Mouse (Mus musculus): Measurements from ENCODE around the gene 5730455P16Rik. TPM values are rescaled to one million over a fixed set of nuclear protein-coding genes. Genes with fewer than 3 reads are reported as not detected.
"Not testable (repeated sequence)": the region's sequence is repeated elsewhere in the genome, so short reads cannot be mapped to it uniquely, and the experiment has no call there.

Gene 5730455P16Rik
- polyA plus RNA-seq, 1 experiment from 2014 or later: 6.6 TPM

DNA sequence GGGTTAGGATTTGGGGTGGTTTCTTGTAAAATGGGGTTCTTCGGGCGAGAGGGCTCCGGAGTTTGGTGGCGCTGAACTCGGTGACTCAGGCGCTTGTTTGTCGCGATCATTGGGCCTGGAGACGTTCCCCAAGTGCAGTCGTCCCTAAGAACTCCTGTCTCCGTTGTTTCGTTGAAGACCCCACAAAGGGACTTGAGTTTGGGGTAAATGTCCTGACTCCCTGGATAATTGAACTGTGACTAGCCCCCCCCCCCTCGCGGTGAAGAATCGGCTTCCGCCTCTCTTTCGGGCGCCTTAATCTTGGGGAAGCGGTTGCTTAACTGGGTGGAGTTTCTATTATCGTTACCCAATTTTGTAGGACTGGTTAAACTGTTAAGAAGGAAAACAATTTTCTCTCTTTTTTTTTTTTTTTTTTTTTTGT lies 5.8 kb upstream of the 5730455P16Rik start:
- no peaks in the 10 kb centered on the region for H3K9me3 ChIP-seq (ENCODE audit: low read length)
- H3K4me3 ChIP-seq (ENCODE audit: low read depth, low read length): peak overlapping the region; percentile 99
- ATAC-seq: peak; percentile 45
- peak overlapping the region; percentile 100 for H3K9ac ChIP-seq (replicated peaks)
- peaks cover 22% of the 10 kb centered on the region for H3K4me1 ChIP-seq (ENCODE audit: insufficient read depth)
- under 1% methylated on average over 20 of the region's 20 CpGs for WGBS (ENCODE audit: insufficient replicate concordance)
- DNase-seq: peak; percentile 82
- TF ChIP-seq CTCF (IDR thresholded peaks at IDR 0.05; ENCODE audit: low read depth) (no peak), EP300 (IDR thresholded peaks at IDR 0.05; ENCODE audit: low read depth) (peak; percentile 82; the same call in 1 of the 2 replicates)
- peak overlapping the region; percentile 98 for H3K27ac ChIP-seq (ENCODE audit: low read depth)
- no peaks in the 10 kb centered on the region for H3K27me3 ChIP-seq (ENCODE audit: insufficient read depth, low read length)
- peaks cover 26% of the 10 kb centered on the region for H3K36me3 ChIP-seq (replicated peaks; ENCODE audit: insufficient read depth, low read length)
- H3K4me2 ChIP-seq (ENCODE audit: low read depth, low read length): peak overlapping the region; percentile 76

DNA sequence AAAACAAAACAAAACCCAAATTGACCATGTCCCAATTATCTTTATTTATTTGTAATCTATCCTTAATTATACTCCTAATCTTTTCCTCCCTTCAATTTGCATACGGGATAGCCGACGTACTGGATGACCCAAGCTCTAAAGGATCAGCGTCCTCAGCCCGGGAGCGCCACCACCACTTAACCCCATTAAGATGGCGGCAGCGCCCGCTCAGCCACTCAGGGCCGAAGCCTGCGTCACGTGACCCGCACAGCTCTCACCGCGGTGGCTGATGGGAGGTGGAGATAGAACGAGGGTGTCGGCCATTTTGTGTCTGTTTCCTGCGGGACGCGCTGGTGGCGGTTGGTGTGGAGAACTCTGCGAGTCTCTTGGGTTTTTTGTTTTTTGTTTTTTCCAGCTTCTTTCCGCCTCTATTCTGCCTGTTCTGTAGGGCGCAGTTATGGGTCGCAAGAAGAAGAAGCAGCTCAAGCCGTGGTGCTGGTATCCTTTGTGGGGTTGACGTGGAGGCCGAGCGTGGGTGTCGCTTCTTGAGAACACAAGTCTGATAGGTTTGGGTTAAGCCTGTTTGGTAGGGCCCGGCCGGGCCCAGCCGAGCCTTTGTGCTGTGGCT lies 5.3 kb upstream of the 5730455P16Rik start, which contains the start of gene Zfp207:
TSS of gene Zfp207 (plus strand) at position 261 of the 607 bp plus-strand sequence.
- no peaks in the 10 kb centered on the region for H3K9me3 ChIP-seq (ENCODE audit: low read length)
- DNase-seq (peak; percentile 98), ATAC-seq (peak; percentile 94)
- peak within 1 kb of the TSS; percentile 76 for H3K4me2 ChIP-seq (ENCODE audit: low read depth, low read length)
- TF ChIP-seq CTCF (IDR thresholded peaks at IDR 0.05; ENCODE audit: low read depth) (0 out of 2 replicates have a peak, but pooled peaks have one; percentile 15), EP300 (IDR thresholded peaks at IDR 0.05; ENCODE audit: low read depth) (no peak)
- under 1% methylated on average over 33 of the region's 33 CpGs for WGBS (ENCODE audit: insufficient replicate concordance)
- H3K27ac ChIP-seq (ENCODE audit: low read depth): peak within 1 kb of the TSS; percentile 98
- peak within 1 kb of the TSS; percentile 99 for H3K4me3 ChIP-seq (ENCODE audit: low read depth, low read length)
- peaks cover 26% of the 10 kb centered on the region for H3K4me1 ChIP-seq (ENCODE audit: insufficient read depth)
- H3K36me3 ChIP-seq (replicated peaks; ENCODE audit: insufficient read depth, low read length): peaks cover 21% of the 10 kb centered on the region
- peak within 1 kb of the TSS; percentile 100 for H3K9ac ChIP-seq (replicated peaks)
- no peaks in the 10 kb centered on the region for H3K27me3 ChIP-seq (ENCODE audit: insufficient read depth, low read length)

DNA sequence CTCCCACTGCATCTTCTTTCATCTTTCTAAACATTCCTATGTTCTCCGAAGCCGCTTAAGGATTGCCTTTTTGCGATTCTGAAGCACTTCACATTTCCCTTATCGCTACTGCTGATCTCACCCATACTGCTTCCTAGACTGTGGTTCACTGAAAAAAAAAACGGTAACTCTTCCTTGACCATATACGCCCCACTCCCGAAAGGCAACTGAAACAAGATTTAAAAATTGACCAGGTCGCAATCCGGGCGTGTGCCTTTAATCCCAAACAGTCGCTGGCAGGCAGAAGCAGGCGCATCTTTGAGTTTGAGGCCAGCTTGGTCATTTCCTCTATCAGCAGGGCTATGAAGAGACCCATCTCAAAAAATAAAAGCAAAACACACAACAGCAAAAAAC lies 4.8 kb upstream of the 5730455P16Rik start:
- Histone ChIP-seq H3K27me3 (ENCODE audit: insufficient read depth, low read length) (no peaks in the 10 kb centered on the region), H3K9ac (replicated peaks) (peak overlapping the region; percentile 100), H3K27ac (ENCODE audit: low read depth) (peak overlapping the region; percentile 98), H3K4me2 (ENCODE audit: low read depth, low read length) (peak overlapping the region; percentile 71), H3K4me3 (ENCODE audit: low read depth, low read length) (peak overlapping the region; percentile 99), H3K9me3 (ENCODE audit: low read length) (no peaks in the 10 kb centered on the region), H3K36me3 (replicated peaks; ENCODE audit: insufficient read depth, low read length) (peaks cover 16% of the 10 kb centered on the region), H3K4me1 (ENCODE audit: insufficient read depth) (peaks cover 26% of the 10 kb centered on the region)
- under 1% methylated on average over 12 of the region's 12 CpGs for WGBS (ENCODE audit: insufficient replicate concordance)
- ATAC-seq (peak; percentile 36), DNase-seq (peak; percentile 52)
- TF ChIP-seq CTCF (IDR thresholded peaks at IDR 0.05; ENCODE audit: low read depth) (no peak), EP300 (IDR thresholded peaks at IDR 0.05; ENCODE audit: low read depth) (peak; percentile 6; the same call in 1 of the 2 replicates)

DNA sequence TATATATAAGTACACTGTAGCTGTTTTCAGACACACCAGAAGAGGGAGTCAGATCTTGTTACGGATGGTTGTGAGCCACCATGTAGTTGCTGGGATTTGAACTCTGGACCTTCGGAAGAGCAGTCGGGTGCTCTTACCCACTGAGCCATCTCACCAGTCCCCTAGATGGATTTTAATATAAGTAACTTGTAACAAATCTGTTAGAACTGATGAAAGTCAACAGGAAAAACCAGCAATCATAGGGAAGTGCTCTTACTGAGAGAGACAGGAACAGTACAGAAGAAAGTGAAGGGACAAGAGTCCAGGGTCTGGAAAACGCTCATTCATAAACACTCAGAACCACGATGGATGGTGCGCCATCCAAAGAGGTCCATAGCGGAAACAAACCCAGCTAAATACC lies 1.4 kb upstream of the 5730455P16Rik start:
- peaks cover 16% of the 10 kb centered on the region; the same call in 1 of the 2 replicates for H3K4me1 ChIP-seq (ENCODE audit: insufficient read depth)
- H3K4me3 ChIP-seq (ENCODE audit: low read depth, low read length); H3K27me3 ChIP-seq (ENCODE audit: insufficient read depth, low read length); H3K4me2 ChIP-seq (ENCODE audit: low read depth, low read length); H3K9me3 ChIP-seq (ENCODE audit: low read length); DNase-seq; H3K36me3 ChIP-seq (replicated peaks; ENCODE audit: insufficient read depth, low read length); H3K9ac ChIP-seq (replicated peaks); H3K27ac ChIP-seq (ENCODE audit: low read depth); ATAC-seq: not testable (repeated sequence)
- WGBS (ENCODE audit: insufficient replicate concordance): 91% methylated on average over 7 of the region's 7 CpGs

DNA sequence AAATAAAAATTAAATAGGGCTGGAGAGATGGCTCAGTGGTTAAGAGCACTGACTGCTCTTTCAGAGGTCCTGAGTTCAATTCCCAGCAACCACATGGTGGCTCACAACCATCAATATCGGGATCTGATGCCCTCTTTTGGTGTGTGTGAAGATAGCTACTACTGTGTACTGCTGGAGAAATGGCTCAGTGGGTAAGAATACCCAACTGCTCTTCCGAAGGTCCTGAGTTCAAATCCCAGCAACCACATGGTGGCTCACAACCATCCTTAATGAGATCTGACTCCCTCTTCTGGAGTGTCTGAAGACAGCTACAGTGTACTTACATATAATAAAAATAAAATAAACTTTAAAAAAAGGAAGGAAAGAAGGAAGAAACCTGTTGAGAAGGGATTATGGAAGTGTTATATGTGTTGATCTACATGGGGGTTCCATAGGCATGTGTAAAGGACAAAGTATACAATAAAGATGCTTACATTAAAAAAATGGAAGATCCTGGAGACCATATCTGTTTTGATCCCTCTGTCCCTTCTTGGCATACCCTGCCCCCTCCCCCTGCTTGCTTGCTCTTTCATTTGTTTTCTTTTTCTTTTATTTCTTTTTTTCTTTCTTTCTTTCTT lies 726 bp upstream of the 5730455P16Rik start:
- not testable (repeated sequence) for H3K9me3 ChIP-seq (ENCODE audit: low read length); ATAC-seq; H3K27me3 ChIP-seq (ENCODE audit: insufficient read depth, low read length); DNase-seq
- H3K4me1 ChIP-seq (ENCODE audit: insufficient read depth): peaks cover 16% of the 10 kb centered on the region; the same call in 1 of the 2 replicates
- peaks cover 10% of the 10 kb centered on the region for H3K36me3 ChIP-seq (replicated peaks; ENCODE audit: insufficient read depth, low read length)
- H3K4me2 ChIP-seq (ENCODE audit: low read depth, low read length): peak overlapping the region; percentile 99
- peak overlapping the region; percentile 98 for H3K4me3 ChIP-seq (ENCODE audit: low read depth, low read length)
- 0 out of 2 replicates have a peak, but pooled peaks have one; percentile 8 for TF ChIP-seq CTCF (IDR thresholded peaks at IDR 0.05; ENCODE audit: low read depth)
- WGBS (ENCODE audit: insufficient replicate concordance): 54% methylated on average over 2 of the region's 2 CpGs
- H3K9ac ChIP-seq (replicated peaks): peak overlapping the region; percentile 98
- peak overlapping the region; percentile 78 for H3K27ac ChIP-seq (ENCODE audit: low read depth)

DNA sequence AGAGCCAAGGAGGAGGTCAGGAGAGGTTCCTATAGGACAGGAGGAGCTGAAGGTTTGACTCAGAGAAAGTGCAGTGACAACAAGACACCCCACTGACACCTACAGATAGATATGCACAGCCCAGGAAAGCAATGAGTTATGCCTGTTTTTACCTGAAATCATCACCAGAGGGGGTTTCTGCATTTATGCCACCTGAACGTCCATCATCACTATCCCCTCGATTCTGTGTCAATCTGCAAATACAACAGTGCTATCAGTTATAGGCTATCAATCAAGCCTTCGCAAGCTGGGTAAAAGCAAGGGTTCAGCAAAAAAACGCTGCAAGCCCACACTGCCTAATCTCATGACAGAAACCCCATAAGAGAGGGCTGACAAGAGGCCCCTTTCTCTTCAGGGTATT lies 1.2 kb downstream of the 5730455P16Rik start:
- no peak overlapping the region for H3K27ac ChIP-seq (ENCODE audit: low read depth)
- 55% methylated on average over 4 of the region's 4 CpGs for WGBS (ENCODE audit: insufficient replicate concordance)
- peaks cover 10% of the 10 kb centered on the region; the same call in 1 of the 2 replicates for H3K4me1 ChIP-seq (ENCODE audit: insufficient read depth)
- TF ChIP-seq EP300 (IDR thresholded peaks at IDR 0.05; ENCODE audit: low read depth): no peak
- TF ChIP-seq CTCF (IDR thresholded peaks at IDR 0.05; ENCODE audit: low read depth): peak; percentile 24; the same call in 1 of the 2 replicates
- H3K4me2 ChIP-seq (ENCODE audit: low read depth, low read length): peak overlapping the region; percentile 99; the same call in 1 of the 2 replicates
- DNase-seq: no peak
- no peak for ATAC-seq
- H3K36me3 ChIP-seq (replicated peaks; ENCODE audit: insufficient read depth, low read length): peaks cover 20% of the 10 kb centered on the region
- no peaks in the 10 kb centered on the region for H3K9me3 ChIP-seq (ENCODE audit: low read length)
- no peaks in the 10 kb centered on the region for H3K27me3 ChIP-seq (ENCODE audit: insufficient read depth, low read length)
- H3K9ac ChIP-seq (replicated peaks): no peak overlapping the region
- H3K4me3 ChIP-seq (ENCODE audit: low read depth, low read length): 0 out of 2 replicates have a peak overlapping the region, but pooled peaks have one; percentile 98
